ENCODE assay signal across 9 mouse cellular contexts in genomic region chr2:33345956-33346355, GRCm38 (mm10). TPM values are rescaled to one million over a fixed set of nuclear protein-coding genes. Genes with fewer than 3 reads are reported as not detected.
DNase-seq lines count a peak whose midpoint lies in the region; ATAC-seq lines count a peak whose summit lies in the region.
"Had no signal": no experiment of that assay in that cellular context is flagged by ENCODE, and none has a peak within 500 bp of the region (broad histone marks: within the 10 kb centered on the region; RNA-seq: fewer than 3 reads in every experiment).

No protein-coding gene starts in this region.

- peak overlapping the region; percentile 24 for H3K27ac ChIP-seq in hindbrain, embryonic 12.5 days
- H3K27ac ChIP-seq in hindbrain, embryonic 14.5 days, result no peak overlapping the region
- H3K27ac ChIP-seq in neural tube, embryonic 13.5 days (replicated peaks), result peak overlapping the region; percentile 33
- peak overlapping the region; percentile 52; the same call in 1 of the 2 replicates for H3K27ac ChIP-seq in heart, embryonic 10.5 days
- H3K27ac ChIP-seq: liver, embryonic 12.5 days had no signal

- no peaks in the 10 kb centered on the region for H3K27me3 ChIP-seq in hindbrain, embryonic 12.5 days
- H3K27me3 ChIP-seq in hindbrain, embryonic 14.5 days (ENCODE audit: control insufficient read depth, insufficient read depth, low read length), result no peaks in the 10 kb centered on the region
- no peaks in the 10 kb centered on the region for H3K27me3 ChIP-seq in neural tube, embryonic 13.5 days
- H3K27me3 ChIP-seq in heart, embryonic 10.5 days (ENCODE audit: insufficient read depth, poor library complexity, severe bottlenecking), result no peaks in the 10 kb centered on the region
- H3K27me3 ChIP-seq: liver, embryonic 12.5 days had no signal

- ATAC-seq in hindbrain, embryonic 12.5 days (ENCODE audit: low FRiP score), result no peak
- ATAC-seq in hindbrain, embryonic 14.5 days (ENCODE audit: low FRiP score), result no peak
- ATAC-seq in neural tube, embryonic 13.5 days (ENCODE audit: low read depth), result no peak
- no peak for ATAC-seq in megakaryocyte-erythroid progenitor cell, adult 5-6 weeks (replicated peaks; ENCODE audit: low FRiP score, low TSS enrichment, poor library complexity, severe bottlenecking)
- ATAC-seq: liver, embryonic 12.5 days had no signal

- WGBS in hindbrain, embryonic 12.5 days, result 79% methylated on average over 4 of the region's 4 CpGs
- 72% methylated on average over 4 of the region's 4 CpGs for WGBS in hindbrain, embryonic 14.5 days
- WGBS in neural tube, embryonic 13.5 days, result 78% methylated on average over 4 of the region's 4 CpGs
- 66% methylated on average over 4 of the region's 4 CpGs for WGBS in heart, embryonic 10.5 days

- no peak overlapping the region for H3K4me2 ChIP-seq in hindbrain, embryonic 12.5 days (replicated peaks)
- no peak overlapping the region for H3K4me2 ChIP-seq in hindbrain, embryonic 14.5 days (replicated peaks)
- H3K4me2 ChIP-seq in neural tube, embryonic 13.5 days, result no peak overlapping the region
- H3K4me2 ChIP-seq: liver, embryonic 12.5 days had no signal

- no peak for DNase-seq in hindbrain, embryonic 14.5 days (ENCODE audit: low spot score)
- no peak for DNase-seq in neural tube, embryonic 10.5 days (ENCODE audit: extremely low spot score, low spot score)
- DNase-seq in heart, embryonic 10.5 days (ENCODE audit: low spot score), result no peak
- DNase-seq in thymus, postnatal 36 days, result no peak
- DNase-seq in gastrocnemius, postnatal 4 days (ENCODE audit: low spot score in 2 of 2), result no peak

- no peaks in the 10 kb centered on the region for H3K36me3 ChIP-seq in hindbrain, embryonic 12.5 days
- H3K36me3 ChIP-seq in hindbrain, embryonic 14.5 days (replicated peaks; ENCODE audit: control insufficient read depth, insufficient read depth), result no peaks in the 10 kb centered on the region
- no peaks in the 10 kb centered on the region for H3K36me3 ChIP-seq in neural tube, embryonic 13.5 days
- H3K36me3 ChIP-seq in heart, embryonic 10.5 days, result no peaks in the 10 kb centered on the region
- H3K36me3 ChIP-seq: liver, embryonic 12.5 days had no signal

- no peak overlapping the region for H3K4me3 ChIP-seq in hindbrain, embryonic 12.5 days
- no peak overlapping the region for H3K4me3 ChIP-seq in hindbrain, embryonic 14.5 days (replicated peaks; ENCODE audit: low read length)
- no peak overlapping the region for H3K4me3 ChIP-seq in neural tube, embryonic 13.5 days
- no peak overlapping the region for H3K4me3 ChIP-seq in heart, embryonic 10.5 days
- H3K4me3 ChIP-seq: liver, embryonic 12.5 days had no signal

- H3K9ac ChIP-seq in hindbrain, embryonic 12.5 days, result no peak overlapping the region
- H3K9ac ChIP-seq in hindbrain, embryonic 14.5 days, result no peak overlapping the region
- no peak overlapping the region for H3K9ac ChIP-seq in neural tube, embryonic 13.5 days
- H3K9ac ChIP-seq: liver, embryonic 12.5 days had no signal

- peaks cover 23% of the 10 kb centered on the region for H3K4me1 ChIP-seq in hindbrain, embryonic 12.5 days
- peaks cover 16% of the 10 kb centered on the region; the same call in 1 of the 2 replicates for H3K4me1 ChIP-seq in hindbrain, embryonic 14.5 days (replicated peaks; ENCODE audit: control insufficient read depth, insufficient read depth, low read length)
- peaks cover 31% of the 10 kb centered on the region for H3K4me1 ChIP-seq in neural tube, embryonic 13.5 days (replicated peaks)
- peaks cover 55% of the 10 kb centered on the region for H3K4me1 ChIP-seq in heart, embryonic 10.5 days
- H3K4me1 ChIP-seq: liver, embryonic 12.5 days had no signal

- H3K9me3 ChIP-seq in hindbrain, embryonic 12.5 days (replicated peaks), result no peaks in the 10 kb centered on the region
- H3K9me3 ChIP-seq in hindbrain, embryonic 14.5 days (ENCODE audit: control insufficient read depth, low read length), result no peaks in the 10 kb centered on the region
- H3K9me3 ChIP-seq in neural tube, embryonic 13.5 days, result no peaks in the 10 kb centered on the region
- no peaks in the 10 kb centered on the region for H3K9me3 ChIP-seq in heart, embryonic 10.5 days
- H3K9me3 ChIP-seq: liver, embryonic 12.5 days had no signal

RNA-seq across cellular contexts. Expression of gene Ralgps1, which starts 25.3 kb away (rescaled TPM):
- 29.0 and 30.1 TPM in 2 replicates for polyA plus RNA-seq in hindbrain, embryonic 12.5 days (2016; fragmentation: Nextera tagmentation; extraction: Ambion mirVana)
- polyA plus RNA-seq in hindbrain, embryonic 14.5 days (2014; fragmentation: Nextera tagmentation; extraction: Ambion mirVana), result 57.0 and 63.1 TPM in 2 replicates
- 33.2 and 36.9 TPM in 2 replicates for polyA plus RNA-seq in neural tube, embryonic 13.5 days (2015; fragmentation: Nextera tagmentation; extraction: Ambion mirVana)
- polyA plus RNA-seq in heart, embryonic 10.5 days (2016; fragmentation: Nextera tagmentation; extraction: Ambion mirVana), result 3.8 and 6.4 TPM in 2 replicates
- 1.9 and 3.0 TPM in 2 replicates for total RNA-seq in megakaryocyte-erythroid progenitor cell, adult 5-6 weeks (2014; fragmentation: Nextera tagmentation)
- 0.66 and 0.76 TPM in 2 replicates for total RNA-seq in megakaryocyte-erythroid progenitor cell, adult 5-6 weeks (2017)
- total RNA-seq in gastrocnemius, postnatal 4 days (2021), result 1 to 10 TPM; 5.5 to 5.8 TPM
